Mouse (Mus musculus) frontal cortex, postnatal 14 days (tissue): Measurements from ENCODE around the gene Gm28827.
"Not testable (repeated sequence)": the region's sequence is repeated elsewhere in the genome, so short reads cannot be mapped to it uniquely, and the experiment has no call there.

Source experiments
- DNase-seq, 2 experiments: peaks; one replicate each; pipeline ENCODE4 v3.0.0; 2022; ENCODE audit warnings: low spot score in 2 of 2

Gm28827 gene

GRCm38 (mm10) chrY:83030647-83031046 lies at the start of gene Gm28827:
Gene Gm28827, plus strand, starts transcription at chrY:83030947.
- not testable (repeated sequence) for DNase-seq
